Mouse (Mus musculus) C2C12 (cell line): Measurements from ENCODE around the gene Spa17. TPM values are rescaled to one million over a fixed set of nuclear protein-coding genes. Genes with fewer than 3 reads are reported as not detected.

Experiments
- H3K27me3 ChIP-seq: one replicate; pipeline ENCODE4 v1.6.1; 2011; ENCODE audit not compliant: control insufficient read depth, insufficient read depth, insufficient read length
- H3K36me3 ChIP-seq: one replicate; pipeline ENCODE4 v1.6.1; 2011; ENCODE audit not compliant: control insufficient read depth, insufficient read depth
- H3K4me3 ChIP-seq: one replicate; pipeline ENCODE4 v1.5.1; 2011; ENCODE audit warnings: mild to moderate bottlenecking, control low read depth; ENCODE audit not compliant: poor library complexity, insufficient read depth, severe bottlenecking
- H3K79me2 ChIP-seq: one replicate; pipeline ENCODE4 v1.6.1; 2011; ENCODE audit not compliant: control insufficient read depth, insufficient read depth
- H3K79me3 ChIP-seq: one replicate; pipeline ENCODE4 v1.6.1; 2011; ENCODE audit warnings: low read depth, control low read depth
- H3ac ChIP-seq: one replicate; pipeline ENCODE3; 2011; ENCODE audit warnings: low read depth; ENCODE audit not compliant: control insufficient read depth, insufficient read length
- CEBPB ChIP-seq: IDR thresholded peaks from one replicate; pipeline ENCODE4 v1.6.1; 2011; ENCODE audit warnings: low read depth, mild to moderate bottlenecking, control low read depth, moderate library complexity
- CTCF ChIP-seq: IDR thresholded peaks from one replicate; pipeline ENCODE4 v1.5.1; 2011; ENCODE audit not compliant: control insufficient read depth, insufficient read depth, insufficient read length
- FOSL1 ChIP-seq: IDR thresholded peaks from one replicate; pipeline ENCODE4 v1.8.0; 2011; ENCODE audit warnings: mild to moderate bottlenecking, low read length; ENCODE audit not compliant: poor library complexity, insufficient read depth, severe bottlenecking
- MAX ChIP-seq: IDR thresholded peaks from one replicate; pipeline ENCODE4 v1.6.1; 2011; ENCODE audit warnings: mild to moderate bottlenecking, control low read depth
- MYOD1 ChIP-seq: IDR thresholded peaks from one replicate; pipeline ENCODE4 v1.6.1; 2011; ENCODE audit warnings: low read depth; ENCODE audit not compliant: control insufficient read depth, insufficient read length
- MYOG ChIP-seq: IDR thresholded peaks from one replicate; pipeline ENCODE4 v1.6.1; 2011; ENCODE audit not compliant: control insufficient read depth, insufficient read length; ENCODE audit errors: extremely low read depth
- USF1 ChIP-seq: IDR thresholded peaks from one replicate; pipeline ENCODE4 v1.6.1; 2011; ENCODE audit warnings: low read depth, mild to moderate bottlenecking, control low read depth, moderate library complexity
- polyA plus RNA-seq: library from polyadenylated mRNA; unstranded; fragments of >200 nt; fragmentation: generic; extraction: Trizol; gene quantifications from one replicate; pipeline ENCODE4 v1.2.1, GENCODE M21; 2012; ENCODE audit warnings: missing spikeins

The Spa17 gene
- polyA plus RNA-seq, 1 experiment = 1.2 TPM

GRCm38 (mm10) chr9:37554838-37555748, 58.4 kb downstream of the Spa17 start, which contains the start of gene Siae:
Gene Siae (plus strand): TSS chr9:37555698.
- Histone ChIP-seq H3K79me2 (no peaks in the 10 kb centered on the region), H3K36me3 (no peaks in the 10 kb centered on the region), H3K79me3 (no peaks in the 10 kb centered on the region), H3K4me3 (no peak within 1 kb of the TSS), H3K27me3 (peaks cover 18% of the 10 kb centered on the region), H3ac (no peak within 1 kb of the TSS)
- no peak for TF ChIP-seq MYOD1
- no peak for TF ChIP-seq CEBPB
- TF ChIP-seq MAX = no peak
- TF ChIP-seq FOSL1 = no peak
- no peak for TF ChIP-seq USF1
- no peak for TF ChIP-seq MYOG
- TF ChIP-seq CTCF = no peak

- TF ChIP-seq FOSL1 (no peak), CEBPB (no peak), CTCF (no peak), USF1 (peak; percentile 68), MYOG (no peak), MYOD1 (no peak)
- H3K4me3 ChIP-seq = no peak overlapping the region
- H3K36me3 ChIP-seq = no peaks in the 10 kb centered on the region
- H3K79me3 ChIP-seq = no peaks in the 10 kb centered on the region
- H3K79me2 ChIP-seq = no peaks in the 10 kb centered on the region
- peaks cover 18% of the 10 kb centered on the region for H3K27me3 ChIP-seq
- no peak overlapping the region for H3ac ChIP-seq
These were observed 59.2 kb downstream of the Spa17 start for GRCm38 (mm10) chr9:37554279-37554678.

Other genes with a start within 250 kb of the Spa17 start
- gene Hepacam, start 246.4 kb downstream of the Spa17 start, polyA plus RNA-seq = 0.01 TPM
- not detected for gene Robo4, start 211.8 kb downstream of the Spa17 start, polyA plus RNA-seq
- gene Robo3, start 180.5 kb downstream of the Spa17 start, polyA plus RNA-seq = 0.18 TPM
- gene Msantd2, start 124.4 kb downstream of the Spa17 start, polyA plus RNA-seq = 8.4 TPM
- 0.06 TPM for gene Esam, start 85.6 kb downstream of the Spa17 start, polyA plus RNA-seq
- gene Vsig2, start 74.5 kb downstream of the Spa17 start, polyA plus RNA-seq = 0.18 TPM
- gene Nrgn, start 60.8 kb downstream of the Spa17 start, polyA plus RNA-seq = 2.6 TPM
- gene Siae, start 58.0 kb downstream of the Spa17 start, polyA plus RNA-seq = 0.51 TPM
- 89.7 TPM for gene Tbrg1, start 43.6 kb upstream of the Spa17 start, polyA plus RNA-seq
- gene Panx3, start 55.5 kb upstream of the Spa17 start, polyA plus RNA-seq = not detected
- not detected for gene Olfr160, start 102.5 kb upstream of the Spa17 start, polyA plus RNA-seq
- gene Olfr874, start 131.4 kb upstream of the Spa17 start, polyA plus RNA-seq = not detected
- not detected for gene Olfr875, start 158.1 kb upstream of the Spa17 start, polyA plus RNA-seq
- not detected for gene Olfr876, start 189.3 kb upstream of the Spa17 start, polyA plus RNA-seq
- not detected for gene Olfr877, start 240.5 kb upstream of the Spa17 start, polyA plus RNA-seq